Mouse (Mus musculus): ENCODE measurements at regions not wholly inside any gene's neighbourhood (a gene's known extent, or its start where the extent isn't known, plus 50 kb on each side); places are given as distances from the start of the nearest gene placed in this dataset.

DNA sequence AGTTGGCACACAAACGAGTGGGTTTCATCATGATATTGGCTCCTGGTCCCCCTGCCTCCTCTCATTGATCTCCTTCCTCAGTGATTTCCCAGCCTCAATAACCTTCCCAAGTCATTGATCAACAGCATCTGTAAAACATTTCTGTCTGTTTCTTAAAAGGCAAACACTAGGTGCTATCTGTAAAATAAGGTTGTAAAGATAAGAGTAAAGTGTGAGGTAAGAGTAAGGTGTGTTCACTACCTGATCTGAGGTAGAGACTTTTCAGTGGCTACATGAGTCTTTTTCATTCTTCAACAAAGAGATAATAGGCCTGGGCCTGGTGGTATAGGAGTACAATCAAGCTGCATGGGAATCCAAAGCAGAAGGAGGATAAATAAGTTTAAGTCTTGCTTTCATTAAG is 55.7 kb downstream of the Plk2 start:
- ATAC-seq (replicated peaks in 1 of 2; ENCODE audit: insufficient read depth in 1 of 2, low FRiP score in 2 of 2, low TSS enrichment in 1 of 2, low read depth in 1 of 2, poor library complexity in 2 of 2, severe bottlenecking in 2 of 2), result no peak

DNA sequence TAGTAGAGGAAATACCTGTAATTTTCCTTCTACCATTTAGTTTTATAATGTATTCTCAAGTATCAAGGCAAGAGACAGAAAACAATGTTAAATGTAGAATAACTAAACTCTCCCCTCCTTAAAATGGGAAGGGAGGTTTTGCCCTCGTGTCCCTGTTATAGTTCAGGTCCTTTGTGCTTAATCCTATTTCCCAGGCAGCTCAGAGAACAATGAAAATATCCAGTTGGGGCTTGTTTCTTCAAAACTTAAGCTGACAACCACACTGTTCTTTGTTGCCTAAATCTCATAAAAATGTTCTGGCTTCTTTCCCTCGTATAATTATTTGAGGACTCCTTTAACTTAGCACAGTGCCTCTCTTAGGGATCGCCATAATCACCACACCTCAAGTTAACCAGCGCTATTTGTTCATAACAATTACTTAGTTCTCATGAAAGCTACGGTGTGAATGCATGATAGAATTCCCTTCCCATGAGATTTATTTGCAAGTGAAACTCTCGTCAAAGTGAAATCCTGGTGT is 57.2 kb downstream of the Plk2 start:
- ATAC-seq (replicated peaks in 1 of 2; ENCODE audit: insufficient read depth in 1 of 2, low FRiP score in 2 of 2, low TSS enrichment in 1 of 2, low read depth in 1 of 2, poor library complexity in 2 of 2, severe bottlenecking in 2 of 2), result no peak

DNA sequence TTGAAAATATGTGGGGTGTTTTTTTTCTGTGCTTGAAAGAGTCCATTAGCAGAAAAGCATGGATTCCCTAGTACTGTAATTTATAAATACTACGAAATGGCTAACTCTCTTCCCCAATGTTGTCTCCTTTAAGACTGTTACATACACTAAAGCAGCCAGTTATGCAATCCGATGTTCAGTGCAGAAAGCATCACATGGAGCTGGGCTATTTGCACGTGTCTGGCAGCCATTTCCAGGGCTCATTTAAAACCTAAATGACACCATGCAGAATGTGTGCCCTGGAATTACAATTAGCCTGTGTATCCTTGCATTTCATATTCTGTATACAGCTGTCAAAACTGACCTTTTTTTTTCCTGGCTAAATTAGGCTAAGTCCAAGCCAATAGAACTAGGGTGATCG is 60.2 kb downstream of the Plk2 start:
- no peak for ATAC-seq (replicated peaks in 1 of 2; ENCODE audit: insufficient read depth in 1 of 2, low FRiP score in 2 of 2, low TSS enrichment in 1 of 2, low read depth in 1 of 2, poor library complexity in 2 of 2, severe bottlenecking in 2 of 2)

DNA sequence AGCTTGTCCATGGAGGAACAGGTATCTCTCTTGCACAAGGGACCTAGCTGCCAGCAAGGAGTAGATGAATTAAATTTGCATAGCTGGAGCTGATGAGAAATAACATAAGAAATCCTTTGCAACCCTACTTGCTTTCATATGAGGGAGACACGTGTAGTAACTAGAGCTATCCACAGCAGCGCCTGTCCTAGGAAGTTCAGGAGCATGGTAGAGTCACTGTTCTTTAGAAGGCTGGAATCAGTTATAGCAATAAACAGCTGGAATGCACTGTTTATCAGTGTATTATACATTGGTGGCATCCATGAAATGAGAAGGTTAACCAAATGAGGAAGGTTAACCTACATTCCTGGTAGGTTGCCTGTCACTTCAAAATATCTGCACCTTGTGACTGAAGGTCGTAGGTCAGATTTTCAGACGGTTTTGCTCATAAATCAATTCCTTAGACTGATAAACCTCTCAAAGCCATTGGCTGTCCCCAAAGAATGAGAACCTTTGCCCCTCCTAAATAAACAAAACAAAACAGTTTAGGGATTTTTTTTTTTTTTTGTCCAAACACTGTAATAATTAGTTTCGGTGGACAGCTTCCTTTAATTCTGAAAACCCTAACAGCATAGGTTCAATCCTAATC is 60.8 kb downstream of the Plk2 start:
- ATAC-seq (replicated peaks in 1 of 2; ENCODE audit: insufficient read depth in 1 of 2, low FRiP score in 2 of 2, low TSS enrichment in 1 of 2, low read depth in 1 of 2, poor library complexity in 2 of 2, severe bottlenecking in 2 of 2), result no peak

DNA sequence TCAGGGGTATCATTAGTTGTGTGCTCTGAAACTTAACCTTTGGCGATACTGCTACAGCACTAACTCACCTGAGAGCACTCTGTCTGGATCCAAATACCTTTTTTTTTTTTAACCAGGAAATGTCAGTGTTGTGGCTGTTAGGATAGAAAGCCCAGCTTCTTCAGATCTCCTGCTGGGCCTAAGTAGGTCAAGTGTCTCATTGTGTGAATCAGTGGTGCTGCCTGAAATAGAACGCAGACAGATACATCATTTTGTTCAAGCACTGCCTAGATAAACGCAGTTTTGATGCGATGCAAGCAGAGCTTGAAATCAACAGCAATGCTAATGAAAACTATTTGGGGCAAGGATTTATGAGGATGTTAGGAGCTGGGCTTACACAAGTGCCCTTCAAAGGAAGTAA is 63.9 kb downstream of the Plk2 start:
- no peak for ATAC-seq (replicated peaks in 1 of 2; ENCODE audit: insufficient read depth in 1 of 2, low FRiP score in 2 of 2, low TSS enrichment in 1 of 2, low read depth in 1 of 2, poor library complexity in 2 of 2, severe bottlenecking in 2 of 2)

DNA sequence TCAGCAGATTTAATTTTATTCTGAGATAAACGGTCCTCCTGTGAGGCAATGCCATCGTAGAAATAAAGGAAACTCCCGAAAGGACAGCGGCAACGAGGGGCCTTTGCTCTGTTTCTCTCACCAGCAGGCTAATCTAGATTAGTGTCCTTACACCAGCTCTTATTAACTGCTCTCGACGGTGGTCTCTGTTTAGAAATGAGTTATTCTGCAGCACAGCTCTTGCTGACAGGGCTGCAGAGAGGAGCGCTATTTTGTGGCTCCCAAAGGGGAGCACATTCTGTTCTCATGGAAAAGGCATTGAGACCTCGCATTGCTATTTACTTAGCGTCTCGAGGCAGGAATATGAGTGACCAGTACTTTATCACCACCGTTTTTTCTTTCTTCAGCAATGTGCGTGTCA is 66.7 kb downstream of the Plk2 start:
- no peak for ATAC-seq (replicated peaks in 1 of 2; ENCODE audit: insufficient read depth in 1 of 2, low FRiP score in 2 of 2, low TSS enrichment in 1 of 2, low read depth in 1 of 2, poor library complexity in 2 of 2, severe bottlenecking in 2 of 2)

DNA sequence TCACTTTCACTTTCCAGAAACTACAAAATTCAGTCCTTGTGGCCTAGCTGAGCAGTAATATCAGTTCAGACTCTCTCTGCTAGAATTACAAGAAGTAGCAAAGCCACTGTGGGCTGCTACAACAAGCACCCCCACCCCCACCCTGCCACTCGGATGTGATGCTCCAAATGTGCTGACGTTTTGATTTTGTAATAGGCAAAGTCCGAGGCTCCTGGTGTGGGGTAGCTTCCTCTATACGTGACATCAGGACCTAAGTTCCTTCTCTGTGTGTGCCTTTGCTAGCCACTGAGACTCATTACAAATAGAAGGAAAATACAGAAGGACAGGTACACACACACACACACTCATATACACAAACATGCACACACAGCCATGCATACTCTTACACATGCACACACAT is 76.7 kb downstream of the Plk2 start:
- peak; percentile 17 to 62; a peak in 2 of 4 replicates for ATAC-seq (replicated peaks in 1 of 2; ENCODE audit: insufficient read depth in 1 of 2, low FRiP score in 2 of 2, low TSS enrichment in 1 of 2, low read depth in 1 of 2, poor library complexity in 2 of 2, severe bottlenecking in 2 of 2)

DNA sequence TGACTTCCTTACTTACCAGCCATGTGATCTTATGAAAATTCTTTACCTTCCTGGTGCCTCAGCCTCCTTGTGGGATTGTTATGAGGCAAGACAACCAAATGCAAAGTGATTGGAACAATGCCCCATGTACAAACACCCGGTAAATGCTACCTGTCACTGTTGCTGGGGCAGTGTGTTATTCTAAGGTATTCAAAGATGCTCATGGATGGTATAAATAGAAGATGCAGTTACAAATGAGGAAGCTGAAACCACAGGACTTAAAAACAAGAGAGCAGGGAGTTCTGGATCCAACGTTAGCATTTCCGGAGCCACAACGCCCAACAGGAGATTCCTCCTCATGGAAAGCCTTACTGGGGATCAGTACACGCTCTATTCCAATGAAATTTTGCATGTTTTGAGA is 82.9 kb downstream of the Plk2 start:
- no peak for ATAC-seq (replicated peaks in 1 of 2; ENCODE audit: insufficient read depth in 1 of 2, low FRiP score in 2 of 2, low TSS enrichment in 1 of 2, low read depth in 1 of 2, poor library complexity in 2 of 2, severe bottlenecking in 2 of 2)

DNA sequence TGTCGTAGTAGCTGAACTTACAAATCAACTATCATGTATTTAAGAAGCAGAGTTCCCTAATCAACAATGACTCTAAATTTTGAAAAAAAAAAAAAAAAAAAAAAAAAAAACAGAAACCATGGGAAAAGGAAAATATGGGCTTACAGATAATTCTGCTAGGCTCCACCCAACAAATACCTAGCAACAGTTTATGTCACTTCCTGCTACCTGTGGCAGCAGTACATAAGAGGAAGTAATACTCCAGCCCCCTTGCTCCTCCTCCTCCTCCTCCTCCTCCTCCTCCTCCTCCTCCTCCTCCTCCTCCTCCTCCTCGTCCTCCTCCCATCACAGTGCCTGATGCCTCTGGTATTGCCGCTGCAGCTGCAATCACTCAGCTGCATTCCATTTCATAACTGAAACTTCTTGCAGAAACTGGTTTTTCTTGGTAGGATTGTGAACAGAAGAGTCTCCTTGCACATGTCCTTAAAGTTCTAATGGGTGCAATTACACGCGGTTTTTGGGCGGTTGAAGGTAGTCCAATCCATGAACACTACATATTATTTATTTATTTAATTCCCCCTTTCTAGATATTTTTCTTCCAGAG is 89.6 kb downstream of the Plk2 start:
- ATAC-seq (replicated peaks in 1 of 2; ENCODE audit: insufficient read depth in 1 of 2, low FRiP score in 2 of 2, low TSS enrichment in 1 of 2, low read depth in 1 of 2, poor library complexity in 2 of 2, severe bottlenecking in 2 of 2), result no peak

DNA sequence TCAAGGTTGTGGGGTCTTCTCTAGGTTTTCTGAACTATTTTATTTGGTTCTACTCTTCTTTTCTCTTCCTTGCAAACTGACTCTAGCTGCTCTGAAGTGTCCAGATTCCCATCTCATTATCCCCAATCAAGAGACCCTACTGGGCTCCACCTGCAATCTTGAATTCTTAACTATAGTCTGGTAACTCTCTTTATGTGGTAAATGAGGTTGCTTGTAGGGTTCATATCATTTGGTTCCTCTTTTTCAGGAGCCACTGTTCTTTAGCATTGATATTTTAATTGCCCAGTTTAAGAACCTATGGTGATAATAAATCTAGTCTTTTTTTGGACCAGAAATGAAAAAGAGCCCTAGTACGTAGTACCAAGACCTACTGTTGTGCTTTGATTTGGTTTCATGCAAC is 90.7 kb downstream of the Plk2 start:
- peak in 1 of 2 experiments; percentile 56; a peak in 2 of 4 replicates for ATAC-seq (replicated peaks in 1 of 2; ENCODE audit: insufficient read depth in 1 of 2, low FRiP score in 2 of 2, low TSS enrichment in 1 of 2, low read depth in 1 of 2, poor library complexity in 2 of 2, severe bottlenecking in 2 of 2)

DNA sequence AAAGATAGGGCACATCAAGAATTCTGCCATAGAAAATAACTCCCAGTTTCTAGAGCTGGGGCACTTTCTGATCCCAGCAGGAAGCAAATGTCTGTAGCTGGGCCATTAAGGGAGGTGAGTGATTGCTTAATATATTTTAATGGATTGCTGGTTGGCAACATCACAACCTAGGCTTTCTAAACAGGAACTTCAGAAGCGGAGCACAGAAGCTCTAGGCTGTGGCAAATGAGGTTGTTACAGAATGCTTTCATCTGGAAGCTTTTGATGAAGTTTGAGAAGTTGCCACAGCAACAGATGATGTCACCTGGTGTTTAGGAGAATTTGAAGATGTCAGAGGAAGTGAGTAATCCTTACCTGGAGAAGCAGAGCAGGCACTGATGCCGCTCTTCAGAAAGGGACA is 95.3 kb downstream of the Plk2 start:
- no peak for ATAC-seq (replicated peaks in 1 of 2; ENCODE audit: insufficient read depth in 1 of 2, low FRiP score in 2 of 2, low TSS enrichment in 1 of 2, low read depth in 1 of 2, poor library complexity in 2 of 2, severe bottlenecking in 2 of 2)

DNA sequence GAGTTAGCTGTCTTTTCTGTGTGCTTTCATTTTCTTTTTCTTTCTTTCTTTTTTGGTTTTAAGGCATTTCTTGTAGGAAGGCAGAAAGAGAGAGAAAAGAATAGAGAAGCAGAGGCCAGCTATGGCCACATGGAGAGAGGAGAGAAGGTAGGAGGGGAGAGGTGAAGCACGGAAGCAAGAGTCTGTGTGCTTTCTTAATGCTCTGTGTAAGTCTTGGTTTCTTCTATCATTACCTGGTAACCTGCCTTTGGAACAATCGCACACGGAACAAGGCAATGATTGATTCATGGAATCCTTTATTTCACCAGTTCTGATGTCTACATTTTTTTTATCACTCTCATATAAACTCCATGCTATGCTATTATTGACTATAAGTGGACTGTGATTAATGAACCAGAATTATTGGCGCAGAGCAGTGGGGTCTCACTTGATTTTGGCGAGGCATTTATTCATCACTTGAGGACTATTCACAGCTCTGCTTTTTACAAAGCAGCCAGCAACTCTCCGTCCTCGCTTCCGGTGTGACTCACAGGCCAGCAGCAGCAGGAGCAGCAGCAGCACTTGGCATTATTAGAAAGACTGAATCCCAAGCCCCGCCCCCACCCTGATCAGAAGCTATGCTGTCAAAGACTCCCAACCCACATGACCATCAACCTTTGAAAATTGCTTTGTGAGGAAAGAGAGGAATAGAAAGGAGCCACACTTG is 97.6 kb downstream of the Plk2 start:
- ATAC-seq (replicated peaks in 1 of 2; ENCODE audit: insufficient read depth in 1 of 2, low FRiP score in 2 of 2, low TSS enrichment in 1 of 2, low read depth in 1 of 2, poor library complexity in 2 of 2, severe bottlenecking in 2 of 2), result no peak

DNA sequence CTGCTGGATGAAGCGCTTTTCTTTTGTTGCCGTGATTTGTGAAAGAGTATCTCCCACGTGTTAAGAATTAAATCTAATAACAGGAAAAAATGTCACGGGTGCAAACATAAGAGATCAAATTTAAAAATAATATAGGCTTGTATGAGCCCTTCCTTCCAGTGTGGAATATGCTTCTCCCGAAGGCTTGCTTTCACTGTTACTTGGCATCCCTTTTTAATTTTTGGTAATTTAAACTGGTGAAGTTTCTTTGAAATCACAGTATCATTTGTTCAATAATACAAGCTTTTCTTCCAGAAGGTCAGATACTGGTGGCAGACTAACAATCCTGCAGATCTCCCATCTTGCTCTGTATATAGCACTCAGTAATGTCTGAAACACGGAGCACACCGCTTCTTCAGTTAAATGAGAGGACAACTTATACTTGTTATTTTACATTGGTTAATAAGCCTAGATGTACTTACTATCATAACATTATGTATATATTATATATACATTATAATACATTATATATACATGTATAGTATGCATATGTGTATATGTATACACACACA is 98.2 kb downstream of the Plk2 start:
- ATAC-seq (replicated peaks in 1 of 2; ENCODE audit: insufficient read depth in 1 of 2, low FRiP score in 2 of 2, low TSS enrichment in 1 of 2, low read depth in 1 of 2, poor library complexity in 2 of 2, severe bottlenecking in 2 of 2), result no peak

DNA sequence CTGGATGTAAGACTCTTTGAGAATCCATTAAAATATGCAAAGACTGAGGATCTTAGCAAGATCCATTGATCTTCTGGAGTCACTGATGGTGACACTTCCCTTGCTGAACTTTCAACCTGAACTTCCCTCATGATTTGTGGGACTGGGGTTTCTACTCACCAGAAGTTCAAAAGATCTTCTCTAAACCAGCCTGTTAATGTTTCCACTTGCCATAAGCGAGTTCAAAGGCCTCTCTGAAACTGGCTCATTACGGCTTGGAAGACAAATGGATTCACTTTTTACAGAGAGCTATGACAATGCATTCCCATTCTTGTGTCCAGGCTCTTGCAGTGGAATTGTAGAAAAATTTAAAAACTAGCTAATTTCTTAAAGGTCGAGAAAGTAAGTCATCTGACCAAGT is 102.6 kb downstream of the Plk2 start:
- ATAC-seq (replicated peaks in 1 of 2; ENCODE audit: insufficient read depth in 1 of 2, low FRiP score in 2 of 2, low TSS enrichment in 1 of 2, low read depth in 1 of 2, poor library complexity in 2 of 2, severe bottlenecking in 2 of 2), result no peak

DNA sequence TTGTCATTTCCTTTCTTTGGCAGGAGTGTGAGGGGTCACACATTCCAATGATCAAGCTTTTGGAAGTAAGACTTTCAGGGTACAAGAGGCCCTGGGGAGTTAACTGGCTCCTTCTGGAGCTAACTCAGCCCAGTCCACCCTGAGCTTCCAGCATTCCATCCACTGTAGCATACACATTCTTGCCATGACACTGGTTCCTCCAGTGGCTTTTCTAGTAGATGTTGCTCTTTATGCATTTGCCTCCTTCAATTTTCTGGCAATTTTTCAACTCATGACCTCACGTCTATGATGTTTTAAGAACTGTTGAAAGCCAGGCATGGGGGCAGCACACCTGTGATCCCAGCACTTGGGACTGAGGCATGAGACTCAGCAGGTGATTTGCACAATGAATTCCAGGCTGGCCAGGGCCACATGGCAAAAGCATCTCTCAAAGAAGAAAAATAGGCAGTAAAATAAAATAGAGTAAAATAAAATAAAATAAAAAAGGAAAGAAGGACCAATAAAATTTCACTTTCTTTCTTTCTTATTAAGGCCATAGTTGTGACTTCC is 113.0 kb downstream of the Plk2 start:
- ATAC-seq (replicated peaks in 1 of 2; ENCODE audit: insufficient read depth in 1 of 2, low FRiP score in 2 of 2, low TSS enrichment in 1 of 2, low read depth in 1 of 2, poor library complexity in 2 of 2, severe bottlenecking in 2 of 2), result no peak

DNA sequence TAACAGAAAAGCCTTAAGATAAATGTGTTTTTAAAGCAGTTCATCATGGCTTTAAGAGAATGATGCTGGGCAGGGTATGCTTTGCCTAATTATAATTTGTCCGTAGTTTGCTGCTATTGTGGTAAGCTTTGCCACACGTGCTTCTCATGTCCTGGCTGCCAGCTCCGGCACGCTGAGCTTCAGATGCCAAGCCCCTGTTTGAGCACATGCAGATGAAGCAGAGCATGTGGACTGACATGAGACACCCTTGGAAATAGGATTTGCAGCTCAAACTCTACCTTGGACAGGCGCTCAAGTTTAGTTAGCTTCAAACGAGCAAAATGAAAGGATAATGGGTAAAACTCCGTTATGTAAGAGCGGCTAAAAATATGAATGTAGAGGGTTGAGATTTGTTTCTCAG is 123.1 kb downstream of the Plk2 start:
- ATAC-seq (replicated peaks in 1 of 2; ENCODE audit: insufficient read depth in 1 of 2, low FRiP score in 2 of 2, low TSS enrichment in 1 of 2, low read depth in 1 of 2, poor library complexity in 2 of 2, severe bottlenecking in 2 of 2), result no peak

DNA sequence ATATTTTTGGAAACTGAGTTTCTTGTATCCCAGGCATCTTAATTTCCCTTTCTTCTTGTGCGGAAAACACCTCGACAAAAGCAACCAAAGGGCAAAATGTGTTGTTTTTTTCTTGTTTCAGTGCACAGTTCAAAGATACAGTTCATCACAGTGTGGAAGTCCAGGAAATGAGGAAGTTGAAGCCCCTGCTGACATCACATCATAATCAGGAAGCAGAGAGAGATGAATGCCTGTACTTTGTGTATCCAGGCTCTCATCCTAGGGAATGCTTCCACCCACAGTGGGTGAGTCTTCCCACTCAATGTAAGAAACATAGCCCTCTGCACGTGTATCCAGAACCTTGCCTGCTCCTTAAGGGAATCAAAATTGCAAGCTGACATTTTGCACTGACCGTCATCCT is 128.1 kb downstream of the Plk2 start:
- ATAC-seq (replicated peaks in 1 of 2; ENCODE audit: insufficient read depth in 1 of 2, low FRiP score in 2 of 2, low TSS enrichment in 1 of 2, low read depth in 1 of 2, poor library complexity in 2 of 2, severe bottlenecking in 2 of 2), result no peak

DNA sequence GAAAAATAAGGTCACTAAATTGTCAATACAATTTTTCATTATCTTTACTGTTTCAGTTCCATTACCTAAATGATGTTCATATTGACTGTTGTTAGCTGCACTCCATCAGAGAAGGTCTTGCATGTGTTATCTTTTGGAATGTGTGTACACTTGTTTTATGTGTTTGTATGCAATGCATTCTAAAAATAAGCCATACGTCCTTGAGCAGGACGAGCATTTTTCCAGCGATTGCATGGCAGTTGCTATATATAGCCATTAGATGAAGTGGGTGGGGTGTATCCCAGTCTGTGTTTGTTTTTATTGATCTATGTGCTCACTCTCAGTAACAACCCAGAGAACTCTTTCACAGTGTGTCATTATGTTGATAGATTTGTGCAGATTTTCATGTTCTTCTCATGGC is 132.8 kb downstream of the Plk2 start:
- ATAC-seq (replicated peaks in 1 of 2; ENCODE audit: insufficient read depth in 1 of 2, low FRiP score in 2 of 2, low TSS enrichment in 1 of 2, low read depth in 1 of 2, poor library complexity in 2 of 2, severe bottlenecking in 2 of 2), result no peak

Measured in hematopoietic stem cell, adult 5-6 weeks (primary cell).